Mouse (Mus musculus): ENCODE data around the gene Akr1c12.
"Not testable (repeated sequence)": the region's sequence is repeated elsewhere in the genome, so short reads cannot be mapped to it uniquely, and the experiment has no call there.

Akr1c12 gene

DNA sequence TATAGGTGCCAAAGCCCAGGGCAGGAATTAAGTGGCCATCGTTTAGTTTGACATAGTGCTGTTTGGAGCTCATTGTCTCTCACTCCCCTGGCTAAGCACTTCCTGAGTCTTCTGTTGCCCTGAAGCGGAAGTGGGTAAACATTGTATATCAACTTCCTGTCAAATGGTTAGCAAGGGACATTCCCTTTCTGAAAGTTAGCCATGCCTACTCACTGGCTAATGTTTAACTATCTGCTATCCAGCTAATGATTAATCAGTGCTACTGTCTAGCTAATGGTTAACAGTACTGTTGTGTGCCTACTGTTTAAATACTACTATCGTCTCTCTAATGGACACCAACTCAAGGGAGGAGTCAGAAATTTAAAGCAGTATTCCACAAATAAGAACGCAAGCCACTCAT lies at the start of gene Akr1c12:
Akr1c12 (minus strand) TSS at position 150 of the 400 bp plus-strand sequence.
- DNase-seq (ENCODE audit: low read depth, low spot score) = no peak

DNA sequence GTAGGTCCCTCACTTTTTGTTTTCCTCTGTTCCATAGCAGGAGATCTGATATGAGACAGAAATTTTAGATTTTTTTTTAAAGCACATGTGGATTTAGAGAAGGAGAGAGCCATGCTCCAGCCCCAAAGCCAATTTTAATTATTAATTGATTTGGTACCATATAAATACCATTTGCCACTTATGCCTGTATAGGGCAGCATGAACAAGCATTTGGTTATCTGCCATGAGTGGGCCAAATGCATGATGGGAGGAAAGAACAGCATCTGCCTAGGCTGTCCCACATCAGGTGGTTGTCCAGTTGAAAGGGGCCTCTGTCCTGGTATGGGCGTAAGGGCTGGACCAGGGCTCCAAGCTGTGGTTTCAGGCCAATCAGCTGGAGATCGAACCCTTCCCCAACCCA lies 39.5 kb upstream of the Akr1c12 start:
- no peak for DNase-seq (ENCODE audit: low read depth, low spot score)

DNA sequence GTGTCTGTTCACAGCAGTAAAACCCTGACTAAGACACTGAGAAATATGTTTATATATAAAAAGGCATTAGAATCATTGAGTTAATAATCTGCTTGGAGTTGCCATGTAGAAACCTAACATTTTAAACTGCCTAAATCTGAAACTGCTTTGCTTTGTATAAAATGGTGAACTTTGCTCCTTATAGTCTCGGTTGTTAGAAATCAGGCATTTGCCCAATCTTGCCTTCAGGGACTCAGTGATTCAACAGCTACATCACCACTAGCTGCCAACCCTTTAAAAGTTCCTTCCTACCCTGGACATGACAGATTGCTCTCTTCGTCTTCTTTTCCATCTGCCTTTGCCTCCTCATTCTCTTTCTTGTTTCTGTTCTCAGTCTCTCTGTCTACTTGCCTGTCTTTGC lies 34.7 kb upstream of the Akr1c12 start:
- DNase-seq (ENCODE audit: low read depth, low spot score) = no peak

DNA sequence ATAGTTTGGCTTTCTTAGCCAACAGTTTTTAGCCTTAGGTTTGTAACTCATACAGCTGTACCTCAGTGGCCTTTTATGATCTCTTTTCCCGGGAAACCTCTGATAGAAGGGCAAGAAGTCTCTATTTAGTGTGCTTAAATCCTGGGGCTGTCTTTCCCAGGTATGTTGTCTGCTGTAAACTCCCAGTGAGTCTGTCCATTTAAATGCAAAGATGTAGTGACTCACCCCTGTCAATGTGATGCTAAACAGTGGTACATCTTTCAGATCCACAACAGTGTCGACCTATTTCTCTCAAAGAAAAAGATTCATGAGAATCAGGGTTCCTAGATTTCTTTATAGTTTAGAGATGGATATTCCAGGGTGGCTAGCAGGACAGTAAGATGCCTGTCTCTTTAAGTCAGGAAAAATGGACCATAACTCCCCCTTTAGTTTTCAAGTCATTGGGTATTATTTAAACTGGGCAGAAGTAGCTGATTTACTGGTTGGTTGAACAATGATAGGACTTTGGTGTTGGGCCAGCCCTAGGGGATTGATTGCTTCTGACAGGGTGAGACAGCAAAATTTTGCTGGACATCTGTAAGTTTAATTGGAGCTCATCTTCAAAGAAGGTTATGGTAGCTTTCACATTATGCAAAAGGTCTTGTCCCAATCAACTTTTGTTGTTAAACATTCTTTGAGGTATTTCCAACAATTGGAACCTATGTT lies 25.8 kb upstream of the Akr1c12 start:
- no peak for DNase-seq (ENCODE audit: low read depth, low spot score)

GRCm38 (mm10) chr13:4296991-4297390 lies 17.8 kb upstream of the Akr1c12 start:
- DNase-seq (ENCODE audit: low read depth, low spot score) = no peak

GRCm38 (mm10) chr13:4281471-4282412 lies 2.5 kb upstream of the Akr1c12 start:
- DNase-seq (ENCODE audit: low read depth, low spot score) = peak; percentile 19

GRCm38 (mm10) chr13:4277526-4277925 lies 1.7 kb downstream of the Akr1c12 start:
- DNase-seq (ENCODE audit: low read depth, low spot score) = no peak

DNA sequence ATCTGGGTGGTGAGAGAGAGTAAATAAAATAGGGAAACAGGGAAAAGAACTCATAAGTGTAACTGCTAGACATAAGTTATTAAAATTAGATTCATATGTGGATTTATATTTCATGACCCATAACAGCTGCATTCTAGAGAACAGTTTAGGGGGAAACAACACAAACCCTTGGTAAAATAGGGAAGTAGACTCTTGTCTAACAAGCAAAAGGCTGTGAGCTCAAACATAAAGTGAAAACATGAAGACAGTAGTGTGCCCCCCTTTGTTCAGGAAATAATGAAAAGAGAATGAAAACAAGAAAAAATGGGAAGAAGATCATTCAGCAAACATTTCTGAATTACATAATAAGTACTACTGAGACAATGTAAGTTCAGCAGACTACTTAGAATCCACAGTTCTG lies 8.4 kb downstream of the Akr1c12 start:
- DNase-seq (ENCODE audit: low read depth, low spot score) = no peak

GRCm38 (mm10) chr13:4265455-4265854 lies 13.8 kb downstream of the Akr1c12 start:
- DNase-seq (ENCODE audit: low read depth, low spot score) = not testable (repeated sequence)

DNA sequence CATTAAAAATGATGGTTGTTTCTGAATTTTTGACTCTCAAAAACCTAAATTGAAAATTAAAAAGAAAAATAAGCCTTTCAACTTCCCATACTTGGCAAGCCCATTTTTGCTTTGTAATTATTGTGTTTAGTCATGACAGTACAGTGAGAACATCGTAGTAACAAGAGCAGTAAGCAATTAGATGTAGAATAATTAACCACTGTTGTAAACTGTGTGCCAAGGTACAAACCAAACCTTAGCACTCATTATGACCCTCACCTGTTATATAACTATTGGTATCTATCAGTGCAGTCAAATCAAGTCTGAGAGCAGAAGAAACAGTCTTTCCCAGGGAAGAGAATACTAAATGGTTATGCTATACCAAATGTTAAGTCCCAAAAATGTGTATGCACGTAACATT lies 14.2 kb downstream of the Akr1c12 start:
- no peak for DNase-seq (ENCODE audit: low read depth, low spot score)

DNA sequence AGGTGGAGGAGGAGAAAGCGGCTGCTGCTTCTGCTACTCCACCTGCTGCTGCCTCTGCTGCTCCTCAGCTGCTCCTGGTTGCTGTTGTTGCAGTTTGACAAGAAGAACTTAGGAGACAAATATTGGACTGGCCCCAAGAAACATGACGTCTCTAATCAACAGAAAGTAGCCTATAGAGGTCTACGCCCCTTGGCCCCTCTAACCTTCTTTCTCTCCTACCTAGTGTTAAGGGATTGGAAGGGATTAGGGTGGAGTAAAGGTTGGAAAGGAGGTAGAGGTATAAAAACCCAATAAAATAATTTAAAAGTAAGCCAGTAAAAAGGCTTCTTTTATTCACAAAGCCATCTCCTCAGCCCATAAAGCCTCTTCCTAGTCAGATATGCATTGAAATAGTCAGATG lies 14.6 kb downstream of the Akr1c12 start:
- DNase-seq (ENCODE audit: low read depth, low spot score) = no peak

DNA sequence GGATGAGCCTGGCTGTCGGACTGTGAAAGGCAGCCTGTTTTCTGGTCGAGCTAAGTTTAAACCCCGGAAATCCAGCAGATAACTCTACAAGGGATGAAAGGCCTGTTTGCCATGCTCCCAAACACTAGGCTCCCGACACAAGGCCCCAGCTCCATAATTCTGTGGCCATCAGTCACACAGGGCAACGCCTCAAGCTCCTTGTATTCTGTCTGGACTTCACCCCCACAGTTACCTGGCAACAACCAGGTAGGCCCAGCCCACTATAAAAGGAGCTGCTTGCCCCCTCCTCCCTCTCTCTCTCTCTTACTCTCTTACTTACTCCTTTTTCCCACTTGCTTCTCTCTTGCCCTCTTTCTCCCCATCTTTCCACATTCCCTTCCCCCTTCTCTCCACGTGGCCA lies 21.9 kb downstream of the Akr1c12 start:
- DNase-seq (ENCODE audit: low read depth, low spot score) = no peak

- not testable (repeated sequence) for DNase-seq (ENCODE audit: low read depth, low spot score)
Measured at GRCm38 (mm10) chr13:4256894-4257293, 22.3 kb downstream of the Akr1c12 start.

GRCm38 (mm10) chr13:4249347-4249746 lies 29.9 kb downstream of the Akr1c12 start:
- DNase-seq (ENCODE audit: low read depth, low spot score) = no peak

DNA sequence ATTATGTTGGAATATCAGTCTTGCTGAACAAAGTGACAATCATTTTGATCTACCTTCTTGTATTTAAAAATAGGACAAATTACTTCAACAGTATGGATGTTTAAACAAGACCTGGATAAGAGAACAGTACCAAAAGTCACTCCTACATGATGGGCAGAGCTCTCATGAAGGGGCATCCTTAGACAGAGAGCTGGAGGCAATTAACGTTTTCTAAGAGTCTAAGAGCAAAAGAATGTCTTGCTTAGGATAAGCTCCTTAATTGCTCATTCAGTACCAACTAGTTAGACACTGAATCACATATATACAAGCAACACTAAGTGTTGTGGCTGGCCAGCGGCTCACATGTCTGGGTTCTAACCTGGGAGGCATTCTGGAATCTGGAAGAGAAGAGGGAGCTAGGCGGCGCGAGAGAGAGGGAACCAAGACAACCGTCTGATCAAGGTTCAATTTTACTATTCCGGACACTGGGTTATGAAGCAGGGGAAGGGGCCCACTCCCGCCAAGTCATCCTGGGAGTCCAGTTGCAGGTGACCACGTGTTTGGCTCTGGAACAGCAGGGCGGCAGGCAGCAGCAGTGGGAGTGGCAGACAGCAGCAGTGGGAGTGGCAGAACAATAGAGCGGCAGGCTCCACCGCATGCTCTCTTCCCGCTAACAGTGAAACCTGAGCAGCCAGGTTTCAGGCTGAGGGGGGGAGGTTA lies 34.2 kb downstream of the Akr1c12 start:
- peak; percentile 35 for DNase-seq (ENCODE audit: low read depth, low spot score)

GRCm38 (mm10) chr13:4233536-4234172 lies 45.6 kb downstream of the Akr1c12 start:
- no peak for DNase-seq (ENCODE audit: low read depth, low spot score)

- no peak for DNase-seq (ENCODE audit: low read depth, low spot score)
Measured at GRCm38 (mm10) chr13:4233135-4233534, 46.1 kb downstream of the Akr1c12 start.

DNA sequence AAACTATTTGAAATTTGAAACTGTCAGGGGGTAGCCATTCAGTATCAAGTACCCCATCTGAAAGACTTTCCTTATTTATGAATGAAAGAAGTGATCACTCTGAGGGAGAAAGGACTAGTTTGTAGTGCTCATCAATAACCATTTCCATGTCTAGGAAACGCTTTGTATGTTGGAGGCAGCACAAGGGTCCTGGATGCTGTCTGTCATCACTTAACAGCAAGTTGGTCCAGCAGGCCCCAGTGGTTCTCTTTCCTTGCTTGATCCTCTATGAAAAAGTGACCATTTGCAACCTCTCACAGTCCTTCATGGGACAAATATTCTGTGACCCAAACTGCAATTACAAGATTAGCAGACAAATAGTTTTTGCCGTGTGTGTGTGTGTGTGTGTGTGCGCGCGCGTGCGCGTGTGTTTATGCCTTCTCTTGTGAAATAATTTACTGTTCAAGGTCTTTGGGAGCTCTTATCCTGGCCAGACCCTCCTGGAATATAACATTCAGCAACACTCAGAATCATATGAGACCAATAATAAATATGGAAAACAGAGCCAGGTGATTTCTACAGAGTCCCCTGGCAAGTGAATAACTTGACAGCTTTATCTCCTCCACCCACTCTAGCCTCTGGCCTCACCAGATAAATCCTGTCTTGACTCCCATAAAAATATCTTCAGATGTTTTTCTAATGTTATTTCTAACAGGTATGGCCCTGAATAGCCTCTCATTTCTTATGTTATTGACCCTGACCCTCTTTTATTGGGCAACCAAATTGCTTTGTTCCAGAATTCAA lies 48.2 kb downstream of the Akr1c12 start:
- DNase-seq (ENCODE audit: low read depth, low spot score) = no peak

DNA sequence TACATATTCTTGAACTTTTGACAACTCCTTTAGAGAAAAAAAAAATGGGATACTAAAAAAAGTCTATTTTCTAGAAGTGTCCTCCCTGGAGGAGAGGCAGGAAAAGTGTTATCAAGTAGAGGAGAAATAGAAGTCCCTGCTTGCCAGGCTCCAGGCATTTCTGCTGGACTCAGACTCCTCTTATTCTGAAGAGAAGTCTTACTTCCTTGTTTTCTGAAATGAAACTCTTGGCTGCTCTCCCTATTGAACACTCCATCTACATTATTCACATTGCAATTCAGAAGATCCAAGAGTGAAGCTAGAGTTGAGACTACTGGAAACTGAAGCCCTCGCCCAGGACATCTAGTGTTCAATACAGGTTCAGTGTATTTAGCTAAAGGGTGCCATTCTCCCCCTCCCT lies 50.8 kb downstream of the Akr1c12 start, which contains the start of gene Akr1c19:
Akr1c19 (plus strand) TSS at position 260 of the 400 bp plus-strand sequence.
- no peak for DNase-seq (ENCODE audit: low read depth, low spot score)

Measured in embryo, embryonic 11.5 days (tissue).